Mouse (Mus musculus) thymus, postnatal 10 days (tissue): ENCODE measurements at regions not wholly inside any gene's neighbourhood (a gene's known extent, or its start where the extent isn't known, plus 50 kb on each side); places are given as distances from the start of the nearest gene placed in this dataset.

Experiments used
- DNase-seq, 2 experiments: peaks; one replicate each; pipeline ENCODE4 v3.0.0; 2021; ENCODE audit warnings: low spot score in 2 of 2

DNA sequence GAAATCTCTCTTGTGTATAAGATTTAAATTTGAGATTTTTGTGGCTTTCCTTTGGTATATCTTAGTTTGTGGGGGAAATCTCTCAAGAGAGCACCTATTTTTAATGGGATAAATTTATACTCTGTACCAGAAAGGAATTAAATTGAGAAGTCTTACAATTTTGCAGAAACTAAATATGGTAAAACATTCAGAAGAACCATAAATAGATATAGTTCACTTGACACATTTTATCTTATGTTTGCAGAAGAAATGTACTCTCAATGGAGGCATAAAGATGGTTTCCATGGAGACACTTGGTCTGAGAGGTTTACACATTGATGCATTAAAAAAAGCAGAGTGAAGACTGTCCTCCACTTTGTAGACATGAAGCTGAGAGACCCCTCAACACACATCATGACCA, 86.9 kb downstream of the Ndufa10 start:
- DNase-seq: no peak

DNA sequence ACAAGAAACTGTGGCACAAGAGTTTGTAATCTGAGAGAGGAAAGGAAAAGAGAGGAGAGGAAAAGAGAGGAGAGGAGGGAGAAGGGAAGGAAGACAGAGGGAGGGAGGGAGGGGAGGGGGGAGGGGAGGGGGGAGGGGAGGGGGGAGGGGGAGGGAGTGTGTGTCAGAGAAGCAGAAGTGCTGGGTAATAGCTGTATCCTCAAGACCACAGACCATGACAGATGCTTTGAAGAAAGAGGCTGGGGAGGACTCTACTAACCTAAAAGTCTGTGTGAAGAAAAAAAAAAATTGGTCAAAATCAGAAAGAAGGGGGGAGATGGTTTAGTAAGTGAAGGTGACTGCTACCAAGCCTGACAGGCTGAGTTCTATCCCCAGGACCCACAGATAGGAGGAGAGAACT, 88.7 kb downstream of the Ndufa10 start:
- DNase-seq: no peak

- no peak for DNase-seq
These were observed 89.9 kb downstream of the Ndufa10 start for GRCm38 (mm10) chr1:92383749-92384148.

GRCm38 (mm10) chr1:92379510-92379886, 94.2 kb downstream of the Ndufa10 start:
- no peak for DNase-seq

DNA sequence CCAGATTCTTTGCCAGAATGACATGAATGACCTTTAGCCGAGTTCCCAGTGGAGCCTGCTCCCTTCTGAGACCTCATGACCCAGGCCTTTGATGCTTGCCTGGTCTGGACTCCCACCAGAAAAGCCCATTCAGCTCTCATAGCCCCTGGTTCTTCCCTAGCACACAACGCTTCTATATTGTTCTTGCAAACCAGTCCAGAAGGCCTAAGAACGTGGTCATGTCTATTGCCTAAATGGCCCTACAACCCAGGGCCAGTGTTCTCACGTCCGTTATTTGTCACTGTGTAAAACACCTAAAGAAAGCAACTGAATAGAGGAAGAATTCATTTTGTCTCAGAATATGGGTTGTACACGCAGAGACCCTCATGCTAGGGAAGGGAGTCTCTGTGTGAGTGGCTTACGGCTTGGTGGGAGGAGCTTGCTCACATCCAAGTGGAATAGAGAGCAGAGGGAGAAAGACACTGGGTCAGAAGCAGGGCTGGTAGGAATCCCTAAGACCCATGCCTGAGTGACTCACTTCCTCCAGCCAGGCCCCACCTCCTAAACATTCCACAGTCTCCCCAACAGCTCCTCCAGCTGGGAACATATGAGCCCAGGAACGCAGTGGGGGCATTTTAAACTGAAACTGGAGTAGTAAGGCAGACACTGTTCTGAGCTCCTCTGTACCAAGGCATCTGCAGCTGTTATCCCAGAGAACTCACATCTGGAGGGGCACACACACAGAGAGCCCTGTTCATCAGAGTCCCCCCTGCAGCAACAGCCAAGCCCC, 94.7 kb downstream of the Ndufa10 start:
- DNase-seq: no peak

- no peak for DNase-seq
These were observed 97.2 kb downstream of the Ndufa10 start for GRCm38 (mm10) chr1:92376456-92376855.

DNA sequence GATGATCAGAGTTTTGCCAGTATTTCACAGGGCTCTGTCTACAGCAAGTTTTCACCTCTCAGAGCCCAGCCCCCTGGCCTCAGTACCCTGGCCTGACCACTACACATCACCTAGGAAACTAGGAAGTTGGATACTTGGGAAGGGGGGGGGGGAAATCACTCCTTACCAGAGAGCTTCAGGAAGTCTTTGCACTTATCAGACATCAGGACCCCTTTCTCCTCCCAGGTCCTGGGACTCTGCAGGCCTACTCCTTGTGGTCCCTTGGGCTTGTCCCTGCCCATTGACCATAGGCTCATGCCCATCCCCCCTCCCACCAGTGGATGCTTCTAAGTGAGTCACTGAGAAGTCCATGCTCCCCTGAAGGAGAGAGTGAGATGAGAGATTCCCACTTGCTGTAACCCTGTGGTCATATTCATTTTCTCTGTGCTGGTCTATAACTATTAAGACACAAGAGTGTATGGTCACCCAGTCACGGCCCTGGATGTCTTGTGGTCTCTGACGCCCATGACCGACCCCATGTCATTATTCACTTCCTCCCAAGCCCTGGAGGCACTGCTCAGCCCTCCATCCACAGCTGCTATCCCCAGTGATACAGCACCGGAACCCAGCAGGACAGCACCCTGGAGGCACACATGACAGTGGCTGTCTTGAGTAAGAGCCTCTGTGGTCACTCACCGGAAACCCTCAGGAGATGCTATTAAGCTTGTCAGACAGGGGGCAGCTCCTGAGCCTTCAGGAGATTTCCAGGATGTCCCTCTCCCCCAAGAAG, 101.3 kb downstream of the Ndufa10 start:
- no peak for DNase-seq

DNA sequence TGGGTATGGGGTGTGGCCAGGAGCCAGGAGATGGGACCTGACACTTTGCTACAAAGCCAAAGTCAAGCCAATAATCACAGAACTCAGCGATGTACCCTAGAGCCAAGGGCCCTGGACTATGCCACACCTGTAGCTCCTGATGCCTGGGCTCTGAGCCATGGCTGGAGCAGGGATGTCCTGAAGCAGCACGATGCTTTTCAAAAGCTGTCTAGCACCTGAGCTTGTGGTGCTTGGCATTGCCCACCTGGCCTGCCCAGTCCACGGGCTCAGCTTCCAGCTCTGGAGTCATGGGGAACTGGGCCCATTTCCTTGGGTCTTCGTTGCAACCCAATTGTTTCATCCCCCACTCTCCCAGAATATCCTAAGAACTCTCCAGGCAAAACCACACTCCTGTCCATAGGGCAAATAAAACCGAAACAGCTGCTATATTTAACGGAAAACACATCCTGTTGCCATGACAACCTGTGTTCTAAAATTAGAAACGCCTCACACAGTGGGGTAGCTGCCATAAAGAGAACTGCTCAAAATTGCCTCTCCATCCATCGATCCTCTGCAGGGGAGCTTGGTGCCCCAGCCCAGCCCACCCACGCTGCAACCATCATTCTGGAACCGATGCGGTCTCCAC, 102.2 kb downstream of the Ndufa10 start:
- DNase-seq: peak in 1 of 2 experiments; percentile 24

GRCm38 (mm10) chr1:92370842-92371241, 102.8 kb downstream of the Ndufa10 start:
- no peak for DNase-seq

- DNase-seq: no peak
These were observed 103.7 kb downstream of the Ndufa10 start for GRCm38 (mm10) chr1:92369972-92370371.

DNA sequence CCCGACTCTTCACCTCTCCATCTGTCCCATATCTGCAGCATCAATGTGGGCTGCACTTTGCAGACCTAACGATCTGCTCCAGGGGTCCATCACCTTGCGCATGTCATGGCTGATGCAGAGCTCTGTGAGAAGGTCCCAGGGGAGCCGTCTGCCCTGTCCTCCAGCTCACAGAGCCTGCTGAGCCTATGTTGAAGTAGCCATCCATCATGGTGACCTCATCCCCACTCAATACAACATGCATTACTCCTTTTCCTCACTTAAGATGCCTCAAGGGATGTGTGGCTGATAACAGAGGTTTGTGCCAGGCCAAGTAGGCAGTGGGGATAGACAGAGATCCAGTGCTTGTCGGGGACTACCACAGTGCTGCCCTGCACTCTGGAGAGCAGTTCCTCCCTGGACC, 107.4 kb downstream of the Ndufa10 start:
- DNase-seq: no peak

- no peak for DNase-seq
These were observed 108.1 kb downstream of the Ndufa10 start for GRCm38 (mm10) chr1:92365366-92366075.

DNA sequence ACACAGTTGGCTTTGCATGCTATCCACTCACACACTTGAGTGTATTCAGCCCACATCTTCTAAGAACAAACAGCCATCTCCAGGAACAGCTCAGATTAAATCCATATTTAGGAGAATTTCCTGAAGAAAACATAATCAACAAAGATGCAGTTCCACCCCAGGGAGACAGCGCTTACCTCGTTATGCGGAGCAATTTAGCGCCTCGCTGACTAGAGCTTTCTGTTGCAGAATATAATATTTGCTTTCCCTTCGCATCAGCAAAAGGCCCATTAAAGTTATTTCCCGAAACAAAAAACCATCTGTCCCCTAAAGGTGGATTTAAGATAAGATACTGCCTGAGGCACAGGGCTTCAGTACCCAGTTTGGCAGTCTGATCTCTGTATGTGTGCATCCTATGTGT, 112.0 kb downstream of the Ndufa10 start:
- DNase-seq: no peak

DNA sequence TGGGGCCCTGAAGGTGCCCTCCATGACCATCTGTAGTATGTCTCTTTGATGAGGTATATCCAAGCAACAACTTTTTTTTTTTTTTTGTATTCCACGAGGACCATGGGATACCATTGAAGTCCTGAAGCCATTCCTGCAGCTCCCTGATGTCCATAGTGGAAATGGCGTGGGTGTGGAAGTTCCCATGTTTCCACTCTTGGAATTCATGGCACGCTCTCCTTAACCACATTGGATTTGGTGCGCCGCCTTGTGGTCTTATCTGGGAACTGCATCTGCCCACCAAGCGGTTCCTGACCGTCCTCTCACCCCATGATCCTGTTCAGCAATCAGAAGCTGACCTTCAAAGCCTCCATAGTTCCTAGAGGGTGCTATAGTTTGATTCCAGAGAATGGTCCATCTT, 113.4 kb downstream of the Ndufa10 start:
- peak; percentile 10 to 51 for DNase-seq

DNA sequence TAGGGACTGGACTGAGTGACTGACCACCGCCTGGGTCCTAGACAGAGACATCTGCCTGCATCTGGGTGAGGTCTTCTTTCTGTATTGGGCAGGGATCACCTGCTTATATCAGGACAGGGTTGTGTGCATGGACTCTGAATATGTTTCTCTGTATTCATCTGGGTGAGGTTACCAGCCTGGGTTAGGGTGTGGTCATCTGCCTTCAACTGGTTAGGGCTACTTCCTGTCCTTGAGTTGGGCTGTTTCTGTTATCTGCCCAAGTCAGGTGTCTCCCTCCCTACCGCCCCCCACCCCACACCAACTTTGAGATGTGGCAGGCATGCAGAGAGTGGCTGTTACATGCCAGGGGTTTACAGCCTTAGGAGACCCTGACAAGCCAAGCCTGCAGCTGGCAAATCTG, 114.2 kb downstream of the Ndufa10 start:
- no peak for DNase-seq

GRCm38 (mm10) chr1:92358758-92359287, 114.8 kb downstream of the Ndufa10 start:
- no peak for DNase-seq

DNA sequence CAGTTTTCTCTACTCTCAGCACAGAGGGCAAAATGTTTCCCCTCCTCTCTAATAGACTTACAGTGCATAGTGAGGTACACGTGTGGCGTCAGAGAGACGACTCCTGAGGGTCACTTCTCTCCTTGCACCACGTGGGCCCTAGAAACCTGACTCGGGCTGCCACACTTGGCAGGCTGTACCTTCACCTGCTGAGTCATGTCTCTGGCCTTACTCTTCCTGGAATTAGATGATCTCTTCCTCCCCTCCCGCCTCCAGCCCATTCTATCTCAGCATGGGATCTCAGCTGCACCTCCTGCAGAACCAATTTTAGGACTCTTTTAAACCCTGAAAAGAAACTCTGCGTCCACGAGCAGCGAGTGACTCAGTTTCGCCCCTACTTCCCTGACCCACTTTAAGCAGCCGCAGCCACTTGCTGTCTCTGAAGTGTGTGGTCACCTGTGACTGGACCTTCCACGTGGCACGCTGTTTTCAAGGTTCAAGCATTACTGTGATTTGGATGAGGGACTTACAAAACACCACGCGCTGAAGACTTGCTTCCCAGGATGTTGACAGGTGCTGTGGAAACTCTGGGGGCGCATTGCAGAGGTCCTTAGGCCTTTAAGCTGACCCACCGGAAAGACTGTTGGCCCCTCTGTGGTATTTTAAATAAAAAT, 125.2 kb downstream of the Ndufa10 start:
- DNase-seq: no peak

DNA sequence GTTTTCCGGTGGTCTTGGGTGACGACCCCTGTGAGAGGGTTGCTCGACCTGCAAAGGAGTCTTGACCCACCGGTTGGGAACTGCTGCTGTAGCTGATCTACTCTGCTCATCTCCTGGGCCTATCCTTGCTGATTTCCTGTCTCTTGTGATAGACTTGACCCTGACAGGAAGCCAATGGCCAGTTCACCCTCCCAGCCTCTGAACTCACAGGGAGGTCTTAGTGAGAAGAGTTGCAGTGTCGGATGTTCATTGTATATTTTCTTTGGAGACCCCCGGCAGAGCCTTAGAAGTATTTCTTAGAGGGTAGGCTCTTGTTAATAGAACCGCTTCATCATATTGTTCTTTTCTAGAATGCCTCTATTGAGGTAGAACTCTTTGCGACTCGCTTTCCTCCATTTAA, 126.0 kb downstream of the Ndufa10 start:
- DNase-seq: no peak

DNA sequence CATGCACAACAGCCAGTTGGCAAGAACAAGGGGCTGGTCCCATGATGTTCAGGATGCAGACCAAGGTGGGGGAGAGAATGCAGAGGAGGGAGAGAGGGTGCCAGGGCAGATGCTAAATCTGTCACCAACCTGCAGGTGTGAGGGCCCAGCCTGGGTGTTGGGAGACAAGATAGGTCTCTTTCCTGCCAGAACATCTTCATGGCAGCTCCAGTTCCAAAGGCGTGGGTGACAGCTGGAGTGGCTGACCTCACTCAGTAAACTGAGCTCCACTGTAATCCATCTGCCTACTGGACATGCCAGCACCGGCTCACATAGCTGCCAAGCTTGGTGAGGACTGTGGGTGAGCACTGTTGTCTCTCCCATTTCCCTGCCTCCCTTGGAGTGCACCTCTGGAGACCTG, 129.9 kb downstream of the Ndufa10 start:
- no peak for DNase-seq

GRCm38 (mm10) chr1:92343161-92343598, 130.5 kb downstream of the Ndufa10 start:
- DNase-seq: no peak

- no peak for DNase-seq
These were observed 131.7 kb downstream of the Ndufa10 start for GRCm38 (mm10) chr1:92341846-92342540.
